Mouse (Mus musculus): ENCODE data around the gene Ldb2.

DNA sequence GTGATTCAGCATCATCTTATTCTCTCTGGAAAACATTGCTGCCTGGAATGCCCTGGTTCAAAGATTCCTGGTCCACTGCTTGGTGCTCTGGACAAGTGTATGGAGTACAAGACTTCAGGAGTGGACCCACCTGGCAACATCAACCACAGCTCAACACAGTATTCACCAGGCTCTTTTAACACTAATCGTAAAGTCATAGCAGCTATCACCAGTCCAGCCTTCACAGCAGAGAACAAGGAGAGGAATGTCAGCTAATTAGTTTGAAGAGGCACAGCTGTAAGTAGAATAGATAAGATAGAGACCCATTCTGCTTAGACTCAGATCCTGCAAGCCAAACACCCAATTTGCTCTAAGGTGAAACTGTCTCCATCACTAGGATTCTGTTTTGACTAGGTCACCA is 198.1 kb downstream of the Ldb2 start:
- no peak for TF ChIP-seq CTCF (IDR thresholded peaks at IDR 0.05)
- no peak for TF ChIP-seq EP300 (IDR thresholded peaks at IDR 0.05)

Data from lung, postnatal 0 days (tissue).